Mouse (Mus musculus): ENCODE results near the gene Wdfy1.
A peak's percentile ranks its signal among the peaks of the same experiment; 100 is the strongest.

Wdfy1 gene

GRCm38 (mm10) chr1:79775927-79776458 is at the start of gene Wdfy1, which contains the start of gene Mrpl44:
Gene Wdfy1 (minus strand): TSS chr1:79776143.
Gene Mrpl44 (plus strand): TSS chr1:79776018.
- peak; percentile 90 for DNase-seq (ENCODE audit: low spot score)

DNA sequence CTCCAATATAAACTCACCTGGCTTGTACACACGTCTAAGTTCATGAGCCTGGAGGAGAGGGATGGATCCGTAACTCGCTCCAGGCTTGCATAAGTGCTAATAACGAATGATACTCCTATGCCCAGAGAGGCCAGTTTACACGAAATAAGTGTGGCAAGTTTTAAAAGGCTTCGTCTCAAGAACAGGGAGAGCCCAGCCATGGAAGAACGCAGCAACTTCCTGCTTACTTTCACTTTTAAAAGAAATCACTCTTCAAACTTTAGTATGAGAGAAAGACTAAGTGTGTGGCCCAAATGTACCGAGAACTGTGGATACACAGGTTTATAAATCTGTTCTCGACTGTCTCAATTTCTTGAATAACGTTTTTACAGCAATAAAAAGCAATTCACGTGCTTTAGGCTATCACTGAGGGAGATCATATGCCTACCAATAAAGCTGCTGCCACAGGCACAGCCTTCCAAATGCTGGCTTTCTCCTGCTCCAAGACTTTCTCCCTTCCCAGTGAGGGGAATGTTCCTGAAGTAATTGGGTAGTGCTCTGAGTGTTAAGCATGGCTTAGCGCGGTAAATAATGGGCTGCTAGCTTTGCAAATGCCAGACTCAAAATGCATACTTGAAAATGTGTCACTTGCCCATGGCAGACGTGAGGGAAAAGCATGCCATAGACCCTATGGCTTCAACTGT is 48.1 kb upstream of the Wdfy1 start:
- no peak for DNase-seq (ENCODE audit: low spot score)

- no peak for DNase-seq (ENCODE audit: low spot score)
These were observed 47.0 kb upstream of the Wdfy1 start for GRCm38 (mm10) chr1:79822806-79823525.

DNA sequence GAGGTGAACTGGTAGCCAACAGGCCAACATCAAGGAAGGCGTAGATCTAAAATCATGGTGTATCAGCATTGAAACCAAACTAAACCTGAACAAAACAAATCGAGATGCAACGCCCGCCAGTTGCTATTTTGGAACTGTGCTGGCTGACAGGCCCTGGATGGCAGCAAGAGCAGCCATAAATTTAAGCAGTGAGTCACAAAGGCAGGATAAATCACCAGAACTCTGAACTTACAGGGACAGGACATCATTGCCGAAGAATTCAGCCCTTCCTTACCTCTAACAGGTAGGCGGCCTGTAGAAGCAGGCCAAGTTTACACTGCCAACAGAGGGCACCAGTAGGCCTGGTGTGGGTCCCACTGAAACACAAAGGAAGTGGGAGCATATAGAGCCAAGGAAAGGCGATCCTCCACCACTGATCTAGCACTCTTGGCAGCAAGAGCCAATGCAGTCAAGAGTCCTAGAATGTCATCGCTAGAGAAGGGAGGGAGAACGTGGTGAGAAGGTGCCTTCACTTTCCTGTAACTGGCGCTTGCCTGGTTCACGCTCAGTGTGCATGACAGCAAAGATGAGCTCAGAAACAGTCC is 43.4 kb upstream of the Wdfy1 start:
- no peak for DNase-seq (ENCODE audit: low spot score)

DNA sequence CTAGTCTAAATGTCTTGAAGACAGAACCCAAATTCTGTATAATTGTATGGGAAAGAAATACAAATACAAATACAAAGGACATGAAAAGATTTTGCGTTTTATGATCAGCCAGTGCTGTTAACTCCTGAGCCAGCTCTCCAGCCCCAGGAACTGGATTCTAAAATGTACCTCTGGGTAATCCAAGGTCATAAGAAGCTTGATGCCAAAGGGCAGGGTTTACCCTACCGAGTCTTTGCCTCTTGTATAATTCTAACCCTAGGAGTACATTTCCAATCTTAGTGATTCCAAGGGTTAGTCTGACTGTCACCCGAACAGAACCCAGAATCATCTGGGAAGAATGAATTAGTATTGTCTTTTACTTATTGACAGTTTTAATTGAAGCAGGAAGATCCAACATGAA is 39.5 kb upstream of the Wdfy1 start:
- no peak for DNase-seq (ENCODE audit: low spot score)

GRCm38 (mm10) chr1:79809447-79809846 is 33.5 kb upstream of the Wdfy1 start:
- DNase-seq (ENCODE audit: low spot score) = no peak

GRCm38 (mm10) chr1:79806865-79807264 is 30.9 kb upstream of the Wdfy1 start:
- no peak for DNase-seq (ENCODE audit: low spot score)

DNA sequence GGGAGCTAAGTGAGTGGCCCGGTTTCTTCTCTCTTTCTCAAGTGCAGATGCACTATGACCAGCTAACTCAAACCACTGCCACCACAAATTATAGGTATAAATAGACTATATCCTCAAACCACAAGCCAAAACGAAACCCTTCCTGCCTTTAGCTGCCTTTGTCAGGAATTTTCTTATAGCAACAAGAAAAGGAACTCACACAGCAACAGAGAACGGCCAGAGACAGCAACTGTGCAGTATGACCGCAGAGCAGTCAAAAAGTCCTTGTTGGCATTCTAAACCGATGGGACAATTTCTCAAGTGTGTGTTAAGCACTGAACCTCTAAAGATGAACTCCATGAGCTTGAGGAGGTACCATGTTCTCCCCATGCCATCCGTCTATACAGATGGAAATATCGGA is 27.7 kb upstream of the Wdfy1 start:
- DNase-seq (ENCODE audit: low spot score) = no peak

GRCm38 (mm10) chr1:79802858-79803427 is 27.0 kb upstream of the Wdfy1 start:
- no peak for DNase-seq (ENCODE audit: low spot score)

DNA sequence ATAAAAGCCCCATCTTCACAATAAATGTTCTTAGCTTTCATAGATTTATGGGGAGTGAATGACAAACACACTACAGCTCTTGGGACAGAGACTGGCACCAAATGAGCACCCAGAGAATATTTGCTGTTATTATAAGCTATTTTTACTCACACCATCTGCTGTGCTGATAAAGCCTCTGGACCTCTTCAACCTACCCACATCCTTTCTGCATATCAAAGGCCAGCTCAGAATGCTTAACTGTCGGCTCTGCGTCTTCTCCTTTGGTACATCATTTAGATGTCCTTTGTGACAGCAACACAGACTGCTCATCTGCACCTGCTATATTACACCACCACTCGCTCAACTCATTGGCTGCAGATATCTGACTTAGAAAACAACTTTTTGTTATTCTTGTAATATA is 21.1 kb upstream of the Wdfy1 start:
- DNase-seq (ENCODE audit: low spot score) = no peak

DNA sequence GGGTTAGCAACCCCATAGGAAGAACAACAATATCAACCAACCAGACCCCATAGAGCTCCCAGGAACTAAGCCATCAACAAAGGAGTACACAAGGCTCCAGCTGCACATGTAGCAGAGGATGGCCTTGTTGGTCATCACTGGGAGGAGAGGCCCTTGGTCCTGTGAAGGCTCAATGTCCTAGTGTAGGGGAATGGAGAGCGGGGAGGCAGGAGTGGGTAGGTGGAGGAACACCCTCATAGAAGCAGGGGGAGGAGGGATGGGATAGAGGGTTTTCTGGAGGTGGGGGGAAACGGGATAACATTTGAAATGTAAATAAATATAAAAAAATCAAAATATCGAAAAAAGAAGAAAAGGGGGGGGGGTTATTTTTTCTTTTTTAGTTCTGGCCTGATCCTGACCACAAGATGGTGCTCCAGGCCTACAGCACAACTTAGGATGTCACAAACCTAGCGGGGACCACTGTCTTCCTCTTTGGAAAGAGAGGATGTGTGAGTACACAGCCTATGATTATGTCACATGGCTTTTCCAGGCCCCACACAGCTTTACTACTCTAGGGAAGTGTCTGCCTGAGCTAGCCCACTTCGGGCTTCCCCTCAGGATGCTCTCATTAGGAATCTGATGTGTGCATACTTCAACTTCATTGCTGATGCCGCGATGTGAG is 10.5 kb upstream of the Wdfy1 start:
- DNase-seq (ENCODE audit: low spot score) = no peak

- DNase-seq (ENCODE audit: low spot score) = no peak
These were observed 6.5 kb upstream of the Wdfy1 start for GRCm38 (mm10) chr1:79782433-79782832.

- no peak for DNase-seq (ENCODE audit: low spot score)
These were observed 2.1 kb upstream of the Wdfy1 start for GRCm38 (mm10) chr1:79778011-79778410.

DNA sequence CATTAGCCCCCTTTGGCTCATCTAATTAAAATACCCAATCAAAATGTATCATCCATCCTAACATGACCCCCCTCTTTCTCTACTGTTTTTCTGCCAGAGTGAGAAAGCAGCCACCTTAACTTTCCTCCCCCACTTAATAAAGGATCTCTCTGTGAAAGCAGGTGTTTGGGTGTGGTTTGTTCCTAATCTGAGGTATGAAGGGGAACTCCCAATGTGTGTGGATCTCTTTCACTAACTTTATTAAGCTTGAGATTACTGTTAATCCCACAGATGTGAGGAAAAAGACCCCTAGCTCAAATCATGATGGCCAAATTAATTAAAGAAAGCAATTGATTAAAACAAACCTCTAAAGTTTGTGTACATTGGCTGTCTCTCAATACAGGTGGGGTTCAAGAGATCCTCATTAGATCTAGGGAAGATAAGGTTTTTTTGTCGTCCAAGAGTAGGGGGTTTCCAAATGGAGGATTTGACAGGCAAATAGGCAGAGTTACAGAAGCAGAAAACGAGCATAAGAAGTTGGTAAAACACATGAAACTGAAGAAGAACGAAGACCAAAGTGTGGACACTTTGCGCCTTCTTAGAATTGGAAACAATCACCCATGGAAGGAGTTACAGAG is 1.7 kb downstream of the Wdfy1 start:
- no peak for DNase-seq (ENCODE audit: low spot score)

GRCm38 (mm10) chr1:79768231-79768630 is 7.7 kb downstream of the Wdfy1 start:
- DNase-seq (ENCODE audit: low spot score) = no peak

GRCm38 (mm10) chr1:79764483-79764882 is 11.5 kb downstream of the Wdfy1 start:
- DNase-seq (ENCODE audit: low spot score) = no peak

- DNase-seq (ENCODE audit: low spot score) = no peak
These were observed 11.9 kb downstream of the Wdfy1 start for GRCm38 (mm10) chr1:79764031-79764430.

- DNase-seq (ENCODE audit: low spot score) = peak; percentile 44
These were observed 13.4 kb downstream of the Wdfy1 start for GRCm38 (mm10) chr1:79762282-79763250.

GRCm38 (mm10) chr1:79761917-79762271 is 14.0 kb downstream of the Wdfy1 start:
- DNase-seq (ENCODE audit: low spot score) = no peak

DNA sequence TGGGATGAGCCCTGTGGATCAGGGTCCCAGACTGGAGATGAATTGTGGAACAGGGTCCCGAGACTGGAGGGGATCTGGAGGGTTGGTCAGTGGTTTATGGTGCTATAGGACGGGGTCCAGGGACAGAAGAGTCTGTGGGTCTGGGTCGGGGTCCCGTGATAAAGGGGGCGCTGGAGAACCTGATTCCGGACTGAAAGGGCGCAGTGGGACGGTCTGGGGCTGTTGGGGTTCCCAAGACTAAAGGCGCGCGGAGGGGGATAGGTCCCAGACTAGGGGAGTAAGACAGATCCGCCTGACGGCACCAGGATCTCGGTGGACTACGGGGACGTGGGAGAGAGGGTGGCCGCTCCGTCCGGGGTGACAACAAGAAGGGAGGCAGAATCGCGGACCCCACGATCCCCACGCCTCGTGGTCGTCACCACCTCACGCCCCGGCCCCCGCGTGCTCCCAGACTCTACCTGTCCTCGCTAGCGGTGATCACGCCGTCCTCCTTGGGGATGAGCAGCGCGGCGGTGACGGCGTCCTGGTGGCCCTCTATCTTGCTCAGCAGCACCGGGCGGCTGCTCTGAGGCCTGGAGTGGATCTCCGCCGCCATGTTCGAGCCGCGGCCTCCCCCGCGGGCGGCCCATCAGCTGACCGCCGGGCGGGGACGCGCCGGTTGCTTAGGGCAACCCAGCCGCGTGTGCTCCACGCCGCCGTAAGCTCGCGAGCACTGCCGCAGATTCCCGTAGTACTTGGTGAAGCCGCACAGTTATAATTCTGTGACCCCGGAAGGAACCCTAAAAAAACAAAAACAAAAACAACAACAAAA is 14.6 kb downstream of the Wdfy1 start:
- peak; percentile 75 for DNase-seq (ENCODE audit: low spot score)
